Mouse (Mus musculus) testis, postnatal 14 days (tissue): Measurements from ENCODE around the gene A730061H03Rik.

Source experiments
- DNase-seq: peaks from one replicate; pipeline ENCODE4 v3.0.0; 2021; ENCODE audit warnings: low spot score

The A730061H03Rik gene

GRCm38 (mm10) chr14:55551347-55551746 lies 8.9 kb downstream of the A730061H03Rik start:
- DNase-seq: no peak

- no peak for DNase-seq
These were observed 10.0 kb downstream of the A730061H03Rik start for GRCm38 (mm10) chr14:55550191-55550590.

- no peak for DNase-seq
These were observed 15.9 kb downstream of the A730061H03Rik start for GRCm38 (mm10) chr14:55544334-55544733.

GRCm38 (mm10) chr14:55542268-55542667 lies 17.9 kb downstream of the A730061H03Rik start:
- no peak for DNase-seq

GRCm38 (mm10) chr14:55540787-55541321 lies 19.4 kb downstream of the A730061H03Rik start:
- DNase-seq: peak; percentile 78

GRCm38 (mm10) chr14:55540067-55540786 lies 20.0 kb downstream of the A730061H03Rik start, which contains the start of gene Pck2:
Gene Pck2 (plus strand): TSS chr14:55540266.
- DNase-seq: peak; percentile 85

- DNase-seq: no peak
These were observed 24.0 kb downstream of the A730061H03Rik start for GRCm38 (mm10) chr14:55536116-55536745.

GRCm38 (mm10) chr14:55527940-55528339 lies 32.3 kb downstream of the A730061H03Rik start:
- no peak for DNase-seq

GRCm38 (mm10) chr14:55526674-55527073 lies 33.5 kb downstream of the A730061H03Rik start:
- DNase-seq: no peak

- DNase-seq: no peak
These were observed 35.4 kb downstream of the A730061H03Rik start, which contains the start of gene Nrl for GRCm38 (mm10) chr14:55524785-55525184. Gene Nrl (minus strand): TSS chr14:55524981.

GRCm38 (mm10) chr14:55524062-55524461 lies 36.1 kb downstream of the A730061H03Rik start:
- DNase-seq: no peak

- no peak for DNase-seq
These were observed 39.5 kb downstream of the A730061H03Rik start for GRCm38 (mm10) chr14:55520451-55521361.

GRCm38 (mm10) chr14:55519604-55520003 lies 40.6 kb downstream of the A730061H03Rik start:
- no peak for DNase-seq

GRCm38 (mm10) chr14:55518897-55519296 lies 41.3 kb downstream of the A730061H03Rik start:
- DNase-seq: no peak

GRCm38 (mm10) chr14:55515846-55516245 lies 44.4 kb downstream of the A730061H03Rik start:
- DNase-seq: no peak

- DNase-seq: no peak
These were observed 46.3 kb downstream of the A730061H03Rik start for GRCm38 (mm10) chr14:55513927-55514326.

GRCm38 (mm10) chr14:55511037-55511436 lies 49.2 kb downstream of the A730061H03Rik start:
- DNase-seq: no peak

- no peak for DNase-seq
These were observed 50.0 kb downstream of the A730061H03Rik start, which contains the start of gene Cpne6 for GRCm38 (mm10) chr14:55510125-55510731. Gene Cpne6 (plus strand): TSS chr14:55510445.
